Mouse (Mus musculus): ENCODE results near the gene Abtb2.

Gene Abtb2

DNA sequence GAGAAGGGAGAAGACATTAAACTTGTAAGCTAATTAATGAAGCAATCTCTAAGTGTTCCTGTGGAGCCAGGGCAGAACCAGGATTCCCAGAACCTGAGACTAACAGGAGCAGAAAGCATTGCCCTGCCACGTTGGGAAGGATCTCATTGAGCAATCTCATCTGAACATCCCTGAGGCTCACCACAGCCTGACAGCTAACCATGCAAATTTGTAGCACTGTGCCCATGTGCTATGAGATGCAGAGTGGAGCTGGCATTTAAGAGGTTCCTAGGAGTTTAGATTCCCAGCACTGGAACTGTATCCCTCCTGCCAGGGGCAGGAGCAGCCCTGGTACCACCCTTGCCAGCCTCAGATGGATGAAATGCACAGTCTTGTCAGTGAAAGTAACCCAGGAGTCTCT lies 95.6 kb downstream of the Abtb2 start:
- no peak for DNase-seq (ENCODE audit: low read depth)

DNA sequence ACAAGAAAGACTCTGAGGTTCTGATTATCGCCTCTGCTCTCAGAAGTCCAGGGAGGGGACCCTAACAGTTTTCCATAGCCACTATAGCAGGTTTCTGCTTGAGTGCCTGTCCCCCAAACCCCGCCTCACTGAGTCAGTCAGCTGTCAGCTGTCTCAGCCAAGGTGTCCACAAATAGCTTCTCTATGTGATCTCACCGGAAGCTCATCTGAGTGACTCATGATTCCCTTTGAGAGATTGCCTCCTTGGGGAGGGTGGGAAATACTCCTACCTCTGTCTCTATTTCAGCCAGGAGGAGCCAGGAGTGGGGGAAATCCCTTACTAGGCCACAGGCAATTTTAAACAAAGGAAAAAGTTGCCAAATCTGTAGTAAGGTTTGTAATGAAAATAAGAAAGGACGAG lies 96.0 kb downstream of the Abtb2 start:
- DNase-seq (ENCODE audit: low read depth), result no peak

DNA sequence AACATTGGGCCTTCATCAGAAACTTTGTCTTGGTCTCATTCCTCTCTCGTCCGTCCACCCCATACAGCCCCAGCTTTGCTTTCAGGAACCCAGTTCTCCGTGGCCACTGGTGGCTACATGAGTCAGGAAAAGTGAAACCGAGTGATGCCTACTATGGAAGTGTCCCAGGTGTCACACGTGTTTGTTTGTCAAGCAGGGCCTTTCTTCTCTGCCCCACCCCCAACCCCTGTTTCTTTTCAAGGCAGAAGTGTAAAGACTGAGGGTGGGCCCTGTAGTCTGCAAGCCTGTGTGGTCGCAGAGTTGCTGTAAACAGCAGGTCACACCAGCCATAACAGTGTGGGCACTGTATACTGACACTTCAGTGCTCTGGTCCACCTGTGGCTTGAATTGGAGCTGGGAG lies 98.2 kb downstream of the Abtb2 start:
- DNase-seq (ENCODE audit: low read depth), result no peak

- DNase-seq (ENCODE audit: low read depth), result no peak
These were observed 102.1 kb downstream of the Abtb2 start for GRCm38 (mm10) chr2:103667962-103668815.

DNA sequence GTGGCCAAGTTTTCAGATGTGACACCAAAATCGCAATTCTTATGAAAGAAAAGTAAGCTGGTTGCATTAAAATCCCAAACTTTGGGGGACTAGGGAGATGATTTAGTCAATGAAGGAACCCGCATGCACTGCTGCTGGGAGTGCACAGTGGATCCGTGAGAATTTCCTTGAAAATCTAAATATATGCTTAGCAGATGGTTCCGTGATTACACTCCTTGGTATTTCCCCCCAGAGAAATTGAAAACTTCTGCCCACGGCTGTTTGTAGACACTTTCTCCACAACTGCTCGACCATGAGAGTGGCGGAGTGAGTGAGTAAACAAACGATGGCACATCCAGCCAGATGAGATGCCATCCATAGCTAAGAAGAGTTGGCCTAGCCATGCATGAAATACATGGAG lies 102.8 kb downstream of the Abtb2 start:
- DNase-seq (ENCODE audit: low read depth), result no peak

GRCm38 (mm10) chr2:103669561-103669960 lies 103.5 kb downstream of the Abtb2 start:
- DNase-seq (ENCODE audit: low read depth), result no peak

DNA sequence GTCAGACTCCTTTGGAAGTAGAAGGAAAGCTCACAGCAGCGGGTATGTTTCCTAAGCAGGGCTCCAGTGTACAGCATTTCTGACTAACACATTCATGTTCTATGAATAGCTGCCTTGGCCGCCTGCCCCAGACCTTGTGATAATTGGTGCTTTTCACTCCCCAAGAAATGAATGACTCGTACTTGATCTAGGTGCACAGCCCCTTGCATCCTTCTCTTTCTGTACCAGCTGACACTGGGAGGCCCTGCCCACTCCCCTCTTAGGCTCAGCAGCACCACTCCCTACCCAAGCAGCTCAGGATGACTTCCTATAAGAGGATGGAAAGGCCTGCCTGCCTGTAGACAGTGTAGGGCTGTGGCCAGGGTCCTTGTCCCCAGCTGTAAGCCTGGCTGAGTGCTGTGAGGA lies 104.2 kb downstream of the Abtb2 start:
- no peak for DNase-seq (ENCODE audit: low read depth)

GRCm38 (mm10) chr2:103672573-103673119 lies 106.5 kb downstream of the Abtb2 start:
- DNase-seq (ENCODE audit: low read depth), result no peak

DNA sequence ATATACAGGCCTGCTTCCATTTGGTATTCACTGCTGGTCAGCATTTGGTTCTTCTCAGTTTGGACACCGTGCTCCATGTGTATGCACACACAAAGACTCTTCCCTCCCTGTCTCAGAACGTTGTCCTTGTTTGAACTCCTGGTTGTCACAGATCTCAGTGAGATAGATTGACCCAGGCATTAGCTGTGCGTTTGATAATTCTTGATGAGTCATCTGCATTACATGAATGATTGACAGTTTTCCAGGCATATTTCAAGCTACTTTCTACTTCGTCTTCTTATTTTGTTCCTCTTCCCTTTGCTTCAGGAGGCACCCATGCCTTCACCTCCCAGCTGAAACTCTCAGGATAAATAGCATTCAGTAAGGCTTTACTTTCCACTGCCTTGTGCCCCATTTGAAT lies 107.5 kb downstream of the Abtb2 start:
- DNase-seq (ENCODE audit: low read depth), result no peak

DNA sequence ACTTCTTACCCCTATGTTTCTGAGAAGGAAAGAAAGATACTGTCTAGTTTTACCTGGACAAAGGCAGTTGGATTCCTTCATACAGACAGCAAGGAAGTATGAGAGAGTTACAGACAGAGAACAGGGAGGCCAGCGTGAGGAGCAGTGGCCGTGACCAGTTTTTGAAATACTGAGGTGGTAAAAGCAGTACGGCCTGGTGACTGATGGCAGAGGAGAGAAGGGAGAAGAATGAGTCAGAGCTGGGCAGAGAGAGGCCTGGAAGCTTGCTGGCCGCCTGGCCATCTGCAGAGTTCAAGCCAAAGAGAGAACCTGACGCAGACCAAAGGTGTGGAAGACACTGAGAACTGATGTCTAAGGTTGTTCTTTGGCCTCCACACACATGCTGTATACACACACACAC lies 109.3 kb downstream of the Abtb2 start:
- no peak for DNase-seq (ENCODE audit: low read depth)

DNA sequence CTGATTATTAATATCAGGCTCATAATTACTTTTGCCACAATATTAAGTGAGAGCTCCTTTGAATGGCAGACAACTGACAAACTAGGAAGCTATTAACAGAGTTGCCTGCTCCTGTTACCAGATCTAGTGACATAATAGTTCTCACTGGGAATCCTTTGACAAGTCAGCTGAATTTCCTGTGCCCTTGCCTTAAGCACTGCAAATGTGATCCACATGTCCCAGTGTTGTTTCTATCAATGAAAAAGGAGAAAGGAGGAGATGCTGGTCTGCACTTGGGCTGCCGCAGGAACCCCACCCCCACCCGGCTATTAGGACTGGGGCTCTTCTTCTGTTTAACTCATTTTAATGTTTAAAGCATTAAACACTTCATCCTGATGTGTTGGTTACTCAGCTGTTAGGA lies 110.7 kb downstream of the Abtb2 start:
- DNase-seq (ENCODE audit: low read depth), result no peak

DNA sequence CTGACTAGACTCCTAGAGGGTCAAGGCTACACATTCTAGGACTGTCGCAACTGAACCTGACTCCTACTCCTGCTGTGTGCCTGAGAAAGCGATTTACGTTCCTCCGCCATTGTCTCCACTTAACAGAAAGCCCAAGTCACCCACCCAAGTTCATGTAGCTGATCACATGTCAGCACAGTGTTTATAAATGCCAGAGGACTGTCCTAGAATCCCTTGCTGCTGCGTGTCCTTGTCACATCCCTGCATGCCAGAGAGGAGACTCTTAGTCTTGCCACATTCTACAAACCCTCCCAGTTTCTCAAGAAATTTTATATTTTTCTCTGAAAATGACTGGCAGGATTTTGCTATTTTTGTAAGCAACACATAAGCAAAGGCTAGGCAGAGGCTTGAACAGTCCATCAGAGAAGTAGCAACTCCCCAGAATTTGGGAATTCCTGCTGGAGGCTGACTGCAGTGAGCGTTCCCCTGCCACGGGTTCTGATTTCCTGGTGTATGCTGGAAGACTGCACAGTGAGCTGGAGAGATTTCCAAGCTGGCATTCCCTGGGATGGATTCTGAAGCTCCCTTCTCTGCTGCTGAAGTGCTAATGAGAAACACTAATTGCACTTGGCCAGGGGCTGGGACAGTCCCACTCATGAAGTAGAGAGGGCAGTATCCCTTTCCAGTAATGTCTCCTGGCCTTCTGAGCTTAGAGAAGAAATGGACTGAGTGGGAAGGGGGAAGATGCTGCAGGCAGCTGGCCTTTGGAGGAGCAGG lies 111.7 kb downstream of the Abtb2 start:
- DNase-seq (ENCODE audit: low read depth), result no peak

GRCm38 (mm10) chr2:103678433-103678832 lies 112.3 kb downstream of the Abtb2 start:
- DNase-seq (ENCODE audit: low read depth), result no peak

DNA sequence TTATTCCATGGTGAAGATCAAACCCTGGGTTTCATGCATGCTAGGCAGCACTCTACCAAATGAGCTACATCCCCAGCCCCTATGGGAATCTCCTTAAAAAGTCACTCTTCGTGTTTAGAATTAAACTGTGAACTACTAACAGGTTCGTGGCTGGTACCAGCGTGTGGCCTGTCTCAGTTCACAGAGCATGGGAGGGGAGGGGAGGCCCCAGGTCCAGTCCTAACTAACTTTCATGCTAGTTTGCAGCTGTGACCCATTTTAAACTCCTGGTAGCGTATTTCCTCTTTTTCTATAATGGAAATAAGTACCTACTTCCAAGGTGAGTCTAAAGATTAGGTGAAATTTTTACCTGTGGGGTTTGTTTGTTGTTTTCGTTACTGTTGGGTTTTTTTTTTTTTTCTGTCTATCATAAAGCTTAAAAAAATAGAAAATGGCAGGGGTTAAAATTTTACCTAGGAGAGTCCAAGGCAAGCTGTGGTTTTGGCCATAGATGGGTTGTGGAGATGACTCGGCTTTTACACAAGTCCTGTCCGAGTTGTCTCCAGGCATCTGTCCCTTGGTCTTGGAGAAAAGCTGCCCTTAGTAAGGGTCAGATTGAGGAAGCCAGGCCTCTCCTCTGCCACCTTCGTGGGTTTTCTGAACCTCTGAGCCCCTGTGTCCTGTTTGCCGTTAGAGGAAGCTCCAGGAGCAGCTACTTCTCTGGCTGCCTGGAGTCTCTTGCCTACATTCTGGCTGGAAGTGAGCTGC lies 114.4 kb downstream of the Abtb2 start:
- DNase-seq (ENCODE audit: low read depth), result no peak

DNA sequence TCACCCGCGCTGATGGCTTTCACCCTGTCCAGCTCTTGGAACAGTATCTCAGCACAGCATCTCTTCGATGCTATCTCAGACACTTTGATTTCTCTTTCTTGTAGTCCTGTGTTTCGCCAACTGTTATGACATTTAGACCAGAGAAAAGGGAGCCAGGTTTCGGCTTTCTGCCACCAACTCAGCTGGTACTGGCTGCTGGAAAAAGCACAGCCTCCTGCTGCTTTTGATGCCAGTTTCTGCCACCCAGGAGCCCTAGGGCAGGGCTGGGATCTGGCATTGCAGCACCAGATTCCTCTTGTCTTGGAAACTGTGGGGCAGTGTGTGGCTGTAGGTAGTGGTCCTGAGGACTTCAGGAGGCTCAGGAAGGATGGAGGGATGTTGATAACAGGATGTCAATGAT lies 115.0 kb downstream of the Abtb2 start:
- DNase-seq (ENCODE audit: low read depth), result no peak

GRCm38 (mm10) chr2:103682261-103682722 lies 116.2 kb downstream of the Abtb2 start:
- DNase-seq (ENCODE audit: low read depth), result no peak

DNA sequence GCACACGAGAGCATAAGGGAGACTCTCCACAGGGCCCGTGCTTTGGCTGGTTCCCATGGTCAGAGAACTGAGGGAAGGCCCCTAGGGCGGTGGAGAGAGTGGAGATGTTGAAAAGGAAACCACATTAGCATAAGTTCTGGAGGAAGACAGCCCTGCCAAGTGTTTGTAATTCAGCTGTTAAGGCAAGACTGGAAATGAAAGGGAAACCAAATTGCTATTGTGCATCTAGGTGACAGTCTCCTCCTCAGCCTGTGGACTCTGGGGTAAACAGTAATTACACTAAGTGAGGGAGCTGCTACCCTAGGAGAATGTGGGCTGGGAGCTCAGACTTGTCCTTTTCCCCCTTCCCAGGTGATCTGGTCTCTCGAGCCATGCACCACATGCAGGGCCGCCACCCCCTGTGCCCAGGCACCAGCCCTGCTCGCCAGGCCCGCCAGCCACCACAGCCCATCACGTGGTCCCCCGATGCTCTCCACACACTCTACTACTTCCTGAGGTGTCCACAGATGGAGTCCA lies 116.9 kb downstream of the Abtb2 start:
- DNase-seq (ENCODE audit: low read depth), result no peak

DNA sequence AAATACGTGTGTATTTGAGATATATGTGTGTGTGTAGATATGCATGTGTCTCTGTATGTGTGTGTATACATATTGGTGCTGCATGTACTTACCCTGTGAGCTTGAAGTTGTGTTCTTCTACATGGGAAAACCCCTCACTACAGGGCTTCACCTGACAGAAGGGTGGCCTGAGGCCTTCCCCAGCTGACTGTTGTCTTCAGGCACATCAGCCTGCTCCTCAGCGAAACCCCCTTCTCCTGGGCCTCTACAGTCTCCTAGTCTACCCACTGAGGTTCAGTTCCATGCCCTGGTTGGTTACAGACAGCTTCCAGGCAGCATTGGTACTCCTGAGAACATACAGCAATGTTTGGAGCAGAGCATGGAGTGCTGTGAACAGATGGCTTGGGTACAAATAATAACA lies 118.3 kb downstream of the Abtb2 start:
- no peak for DNase-seq (ENCODE audit: low read depth)

- no peak for DNase-seq (ENCODE audit: low read depth)
These were observed 118.9 kb downstream of the Abtb2 start for GRCm38 (mm10) chr2:103684926-103685577.

GRCm38 (mm10) chr2:103685581-103685980 lies 119.5 kb downstream of the Abtb2 start:
- DNase-seq (ENCODE audit: low read depth), result no peak

- no peak for DNase-seq (ENCODE audit: low read depth)
These were observed 121.0 kb downstream of the Abtb2 start for GRCm38 (mm10) chr2:103687143-103687542.

- no peak for DNase-seq (ENCODE audit: low read depth)
These were observed 121.8 kb downstream of the Abtb2 start for GRCm38 (mm10) chr2:103687888-103688287.

All from c-Kit-positive CD71-positive TER-119-negative erythroid progenitor cells, embryonic 14.5 days (primary cell).